Mouse (Mus musculus) heart, embryonic 14.5 days (tissue): Measurements from ENCODE around the gene Rbm15. TPM values are rescaled to one million over a fixed set of nuclear protein-coding genes. Genes with fewer than 3 reads are reported as not detected.
A peak's percentile ranks its signal among the peaks of the same experiment; 100 is the strongest.

Experiments used
- ATAC-seq: fragments of 200-750 bp; cut with Nextera tagmentation; 2 replicates; pipeline ENCODE4 v1.8.0; 2017; ENCODE audit warnings: low read depth, moderate TSS enrichment; ENCODE audit not compliant: insufficient number of reproducible peaks, insufficient read depth, low FRiP score
- H3K27ac ChIP-seq, 2 experiments: fragments of 200-500 bp in 1 of 2; fragments of 300-500 bp in 1 of 2; sonication (generic) in 1 of 2; replicated peaks in 1 of 2; 2 replicates each; pipeline ENCODE4 v1.5.1; 2012 to 2014; ENCODE audit warnings: low read depth in 2 of 2, low read length in 2 of 2, control low read depth in 1 of 2, mild to moderate bottlenecking in 1 of 2, mixed read lengths in 1 of 2; ENCODE audit not compliant: control insufficient read depth in 1 of 2, insufficient read depth in 1 of 2
- H3K27me3 ChIP-seq: fragments of 300-500 bp; sonication (generic); 2 replicates; pipeline ENCODE4 v1.6.1; 2014; ENCODE audit warnings: mild to moderate bottlenecking, low read length, control low read depth; ENCODE audit not compliant: control insufficient read depth, insufficient read depth
- H3K36me3 ChIP-seq: fragments of 300-500 bp; sonication (generic); 2 replicates; pipeline ENCODE4 v1.6.1; 2014; ENCODE audit warnings: mild to moderate bottlenecking, control low read depth, low read length, mixed read lengths; ENCODE audit not compliant: control insufficient read depth, insufficient read depth
- H3K4me1 ChIP-seq, 2 experiments: fragments of 200-500 bp in 1 of 2; fragments of 300-500 bp in 1 of 2; sonication (generic) in 1 of 2; 2 replicates each; pipeline ENCODE4 v1.6.1; 2012 to 2014; ENCODE audit warnings: low read length in 2 of 2, control low read depth in 1 of 2, mixed read lengths in 1 of 2; ENCODE audit not compliant: control insufficient read depth in 2 of 2, insufficient read depth in 2 of 2
- H3K4me2 ChIP-seq: fragments of 300-500 bp; sonication (generic); 2 replicates; pipeline ENCODE4 v1.6.1; 2014; ENCODE audit warnings: mild to moderate bottlenecking, low read length
- H3K4me3 ChIP-seq, 2 experiments: fragments of 200-500 bp in 1 of 2; fragments of 300-500 bp in 1 of 2; sonication (generic) in 1 of 2; 2 replicates each; pipeline ENCODE4 v1.5.1; 2012 to 2014; ENCODE audit warnings: low read length in 2 of 2, mild to moderate bottlenecking in 2 of 2, control low read depth in 1 of 2, low read depth in 1 of 2, moderate library complexity in 1 of 2; ENCODE audit not compliant: control insufficient read depth in 1 of 2, insufficient read depth in 1 of 2
- H3K9ac ChIP-seq: fragments of 300-500 bp; sonication (generic); 2 replicates; pipeline ENCODE4 v1.6.1; 2014; ENCODE audit warnings: mild to moderate bottlenecking, low read length
- H3K9me3 ChIP-seq: fragments of 300-500 bp; sonication (generic); 2 replicates; pipeline ENCODE4 v1.6.1; 2016; ENCODE audit warnings: low read length, control low read depth; ENCODE audit not compliant: control insufficient read depth
- WGBS: fragments of 180-500 bp; shearing (Covaris S2); extraction: QIAGEN DNeasy Blood & Tissue Kit; methylation state at CpG from one replicate; pipeline ENCODE4 v1.1.7; 2014; 5-methylcytosine and 5-hydroxymethylcytosine counted together
- polyA plus RNA-seq: library from polyadenylated mRNA; unstranded; fragments of >200 nt; fragmentation: Nextera tagmentation; extraction: Ambion mirVana; gene quantifications from 2 replicates; pipeline ENCODE4 v1.2.1, GENCODE M21; 2014

Rbm15 gene
- polyA plus RNA-seq, 1 experiment from 2014 or later: 11.7 TPM

- no peak for ATAC-seq
- WGBS: 44% methylated on average over 3 of the region's 3 CpGs
These were observed 11.7 kb upstream of the Rbm15 start for GRCm38 (mm10) chr3:107345033-107345725.

GRCm38 (mm10) chr3:107343971-107344370 is 10.5 kb upstream of the Rbm15 start:
- no peaks in the 10 kb centered on the region for H3K36me3 ChIP-seq
- H3K4me1 ChIP-seq: no peaks in the 10 kb centered on the region
- no peak overlapping the region for H3K4me2 ChIP-seq
- no peaks in the 10 kb centered on the region for H3K27me3 ChIP-seq
- no peak overlapping the region for H3K4me3 ChIP-seq
- no peak overlapping the region for H3K27ac ChIP-seq
- no peak overlapping the region for H3K9ac ChIP-seq
- 55% methylated on average over 3 of the region's 3 CpGs for WGBS
- ATAC-seq: no peak
- no peaks in the 10 kb centered on the region for H3K9me3 ChIP-seq

More at GRCm38 (mm10) chr3:107345033-107345725, 11.7 kb upstream of the Rbm15 start:
- Histone ChIP-seq H3K4me3 (no peak overlapping the region), H3K4me1 (no peaks in the 10 kb centered on the region), H3K9me3 (no peaks in the 10 kb centered on the region), H3K4me2 (no peak overlapping the region), H3K36me3 (no peaks in the 10 kb centered on the region), H3K27ac (no peak overlapping the region), H3K9ac (no peak overlapping the region), H3K27me3 (no peaks in the 10 kb centered on the region)

DNA sequence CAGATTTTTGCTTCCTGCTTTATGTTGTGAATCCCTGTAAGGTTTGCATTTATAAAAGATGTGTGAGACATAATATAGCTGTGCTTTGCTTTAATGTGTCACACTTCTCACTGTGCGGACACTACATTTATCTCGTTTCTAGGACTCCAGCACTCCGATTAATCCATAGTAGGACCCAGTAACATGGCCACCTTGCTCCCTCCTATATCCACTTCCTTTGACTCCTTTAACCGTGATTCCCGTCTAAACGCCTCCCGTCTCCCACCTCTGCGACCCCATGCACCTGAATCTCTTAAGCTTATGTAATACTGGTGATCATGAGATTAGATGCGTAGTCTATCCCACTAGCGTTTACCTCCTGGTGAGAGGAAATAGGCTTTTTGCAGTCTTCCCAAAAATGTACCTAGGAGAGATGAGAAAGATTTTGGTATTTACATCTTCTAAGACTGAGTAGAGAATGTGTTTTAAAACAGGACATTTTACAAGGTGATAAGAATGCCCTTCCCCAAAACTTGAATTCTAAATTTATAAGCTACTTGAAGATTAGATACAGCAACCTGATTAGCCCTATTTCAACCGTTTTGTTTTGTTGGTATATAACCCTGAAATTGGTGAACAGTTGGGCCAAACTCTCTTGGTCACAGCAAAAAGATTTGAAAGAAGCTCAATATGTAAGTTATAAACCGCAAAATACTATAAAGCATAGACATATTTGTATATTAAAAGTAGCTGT is 895 bp upstream of the Rbm15 start:
- WGBS: 10% methylated on average over 12 of the region's 12 CpGs
- Histone ChIP-seq H3K27ac (peak overlapping the region; percentile 97 to 99), H3K36me3 (peaks cover 23% of the 10 kb centered on the region), H3K27me3 (no peaks in the 10 kb centered on the region), H3K4me3 (peak overlapping the region; percentile 84 to 99), H3K9ac (peak overlapping the region; percentile 87), H3K9me3 (no peaks in the 10 kb centered on the region), H3K4me2 (peak overlapping the region; percentile 75), H3K4me1 (peaks cover 18 to 27% of the 10 kb centered on the region in 2 experiments)
- no peak for ATAC-seq

DNA sequence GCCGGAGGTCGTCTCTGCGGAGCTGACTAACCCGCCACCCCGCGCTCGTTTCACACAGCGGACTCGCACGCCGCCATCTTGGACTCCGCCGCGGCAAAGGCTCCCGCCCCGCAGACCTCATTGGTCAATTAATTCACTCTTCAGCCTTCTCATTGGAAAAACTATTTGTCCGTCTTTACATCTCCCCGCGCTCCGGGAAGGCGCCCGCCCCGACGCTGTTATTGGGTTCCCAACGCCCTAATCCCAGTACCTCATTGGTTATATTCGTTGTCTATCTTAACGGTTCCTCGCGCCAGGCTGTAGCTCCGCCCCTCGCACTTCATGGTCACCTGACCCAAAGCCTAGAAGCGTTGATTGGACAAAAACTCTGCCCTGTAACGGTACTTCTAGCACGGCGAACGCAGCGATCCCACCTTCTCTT is 503 bp downstream of the Rbm15 start:
- Histone ChIP-seq H3K27me3 (no peaks in the 10 kb centered on the region), H3K27ac (peak overlapping the region; percentile 97 to 99), H3K4me1 (peaks cover 18 to 37% of the 10 kb centered on the region in 2 experiments), H3K36me3 (peaks cover 36% of the 10 kb centered on the region), H3K4me2 (peak overlapping the region; percentile 75; the same call in 1 of the 2 replicates), H3K9me3 (no peaks in the 10 kb centered on the region), H3K4me3 (peak overlapping the region; percentile 95 to 99), H3K9ac (peak overlapping the region; percentile 98)
- peak; percentile 95 for ATAC-seq
- WGBS: 0% methylated on average over 37 of the region's 37 CpGs

DNA sequence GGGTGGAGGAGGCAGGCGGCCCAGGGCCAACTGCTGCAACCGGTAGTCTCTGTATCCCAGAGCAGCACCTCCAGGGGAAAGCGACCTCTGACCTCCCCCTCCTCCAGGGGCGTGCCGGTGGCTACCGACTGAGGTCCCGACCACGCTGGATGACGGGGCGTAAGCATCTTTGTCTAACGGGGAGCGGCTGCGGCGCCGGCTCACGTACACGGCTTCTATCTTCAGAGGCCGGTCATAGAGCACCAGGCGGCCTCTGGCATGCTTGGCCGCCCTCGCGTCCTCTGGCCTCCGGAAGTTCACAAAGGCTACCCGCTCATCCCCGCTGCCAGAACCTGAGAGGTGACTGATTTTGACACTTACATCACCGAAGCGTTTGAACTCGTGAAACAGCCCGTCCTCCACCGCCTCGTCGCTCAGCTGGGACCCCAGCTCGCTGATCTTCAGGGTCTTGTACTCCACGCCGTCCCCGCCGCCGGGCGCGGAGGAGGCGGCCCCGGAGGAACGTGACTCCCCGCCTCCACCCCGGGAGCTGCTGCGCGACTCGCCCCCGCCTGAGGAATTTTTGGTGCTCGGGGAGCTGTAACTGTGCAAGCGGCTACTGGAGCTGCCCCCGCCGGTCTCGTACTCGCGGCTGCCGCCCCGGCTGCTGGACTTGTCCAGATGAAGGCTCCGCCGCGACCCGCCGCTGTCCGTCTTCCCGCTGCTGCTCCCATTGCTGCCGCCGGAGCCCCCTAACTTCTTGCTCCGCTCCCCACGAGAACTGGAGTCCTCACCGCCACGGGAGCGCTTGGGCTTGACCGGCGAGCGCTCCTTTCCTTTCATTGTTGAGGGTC is 1.1 kb downstream of the Rbm15 start:
- Histone ChIP-seq H3K4me3 (peak overlapping the region; percentile 95 to 99), H3K9me3 (no peaks in the 10 kb centered on the region), H3K36me3 (peaks cover 40% of the 10 kb centered on the region), H3K9ac (peak overlapping the region; percentile 98), H3K4me2 (peak overlapping the region; percentile 98), H3K27me3 (no peaks in the 10 kb centered on the region), H3K4me1 (peaks cover 18 to 37% of the 10 kb centered on the region in 2 experiments), H3K27ac (peak overlapping the region; percentile 97 to 98)
- peak; percentile 10; the same call in 1 of the 2 replicates for ATAC-seq
- under 1% methylated on average over 75 of the region's 75 CpGs for WGBS

DNA sequence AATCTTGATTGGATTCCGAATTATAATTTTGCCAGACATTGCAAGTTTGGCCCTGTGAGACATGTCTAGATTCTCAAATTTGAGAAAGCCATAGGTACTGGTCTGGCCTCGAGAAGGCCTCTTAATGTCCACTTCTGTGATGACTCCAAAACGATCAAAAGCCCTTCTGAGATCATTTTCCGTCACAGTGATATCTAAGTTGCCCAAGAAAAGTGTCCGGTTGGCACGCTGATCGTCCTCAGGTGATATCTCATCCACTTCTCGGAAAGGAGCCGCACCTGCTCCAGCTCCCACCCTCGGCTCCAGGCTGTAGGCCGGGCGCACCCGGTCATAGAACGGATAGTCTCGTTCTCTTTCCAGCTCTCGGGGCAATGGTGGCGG is 1.7 kb downstream of the Rbm15 start:
- WGBS: 14% methylated on average over 17 of the region's 17 CpGs

More for the DNA sequence above, 1.7 kb downstream of the Rbm15 start:
- H3K4me2 ChIP-seq: peak overlapping the region; percentile 98
- H3K36me3 ChIP-seq: peaks cover 46% of the 10 kb centered on the region
- no peak for ATAC-seq
- no peaks in the 10 kb centered on the region for H3K9me3 ChIP-seq
- H3K4me3 ChIP-seq: peak overlapping the region; percentile 95 to 99
- peak overlapping the region; percentile 97 to 98; a peak in 2 of 4 replicates for H3K27ac ChIP-seq
- H3K9ac ChIP-seq: peak overlapping the region; percentile 98
- H3K27me3 ChIP-seq: no peaks in the 10 kb centered on the region
- H3K4me1 ChIP-seq: peaks cover 18 to 37% of the 10 kb centered on the region in 2 experiments
